Mouse (Mus musculus) small intestine, adult 2 months (tissue): ENCODE measurements around the gene Abcb9.

ENCODE experiments used
- CTCF ChIP-seq: fragments of 200-500 bp; IDR thresholded peaks from 2 replicates; pipeline ENCODE4 v1.5.1; 2012; ENCODE audit warnings: low read depth, mild to moderate bottlenecking, control low read depth, inconsistent platforms, low read length, moderate library complexity, mixed read lengths; ENCODE audit not compliant: insufficient replicate concordance, insufficient read length; ENCODE audit errors: extremely low read depth
- POLR2A ChIP-seq: fragments of 200-500 bp; IDR thresholded peaks from 2 replicates; pipeline ENCODE4 v1.6.1; 2012; ENCODE audit warnings: low read depth, mild to moderate bottlenecking, control low read depth, inconsistent platforms, low read length, moderate library complexity

DNA sequence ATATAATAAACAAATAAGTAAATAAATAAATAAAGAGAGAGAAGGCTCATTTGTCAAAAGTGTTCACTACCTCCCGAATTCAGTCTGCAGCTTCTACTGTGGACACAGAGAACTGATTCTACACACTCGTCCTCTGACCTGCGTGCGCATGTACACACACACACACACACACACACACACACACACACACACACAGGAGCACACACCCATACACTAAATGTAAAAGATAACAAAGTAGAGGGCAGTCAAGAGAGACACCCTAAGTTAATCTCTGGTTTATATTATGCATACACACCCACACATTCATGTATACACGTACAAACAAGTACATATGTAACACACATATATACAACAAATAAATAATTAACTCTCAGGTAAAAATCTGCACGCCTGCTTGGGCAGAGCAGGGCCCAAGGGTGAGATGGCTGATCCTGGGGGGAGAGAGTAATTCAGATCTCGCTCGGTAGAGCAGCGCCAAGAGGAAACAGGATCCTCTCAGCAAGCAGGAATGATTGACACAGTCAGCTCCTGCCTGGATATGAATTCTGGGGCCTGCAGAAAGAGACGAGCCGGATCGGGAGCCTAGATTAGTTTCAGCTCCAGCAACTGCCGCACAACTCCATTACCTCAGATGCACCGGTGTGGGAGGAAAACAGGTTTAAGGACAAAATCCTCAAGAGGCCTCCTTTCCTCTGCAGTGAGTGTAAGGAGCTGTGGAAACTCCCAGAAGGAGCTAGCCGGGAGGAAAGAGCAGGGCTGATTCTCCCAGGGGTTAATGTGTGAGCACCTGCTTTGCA is 46.2 kb downstream of the Abcb9 start:
- TF ChIP-seq CTCF, result no peak
- no peak for TF ChIP-seq POLR2A
